Mouse (Mus musculus): ENCODE measurements around the gene Mrap.

Gene Mrap

GRCm38 (mm10) chr16:90753386-90753941 is 15.5 kb downstream of the Mrap start:
- DNase-seq (ENCODE audit: low spot score in 2 of 2) = no peak

- no peak for DNase-seq (ENCODE audit: low spot score in 2 of 2)
Observed at GRCm38 (mm10) chr16:90759335-90759734, 21.3 kb downstream of the Mrap start.

- DNase-seq (ENCODE audit: low spot score in 2 of 2) = no peak
Observed at GRCm38 (mm10) chr16:90760515-90760914, 22.5 kb downstream of the Mrap start.

- no peak for DNase-seq (ENCODE audit: low spot score in 2 of 2)
Observed at GRCm38 (mm10) chr16:90765195-90765877, 27.3 kb downstream of the Mrap start.

- no peak for DNase-seq (ENCODE audit: low spot score in 2 of 2)
Observed at GRCm38 (mm10) chr16:90766919-90767454, 29.0 kb downstream of the Mrap start.

GRCm38 (mm10) chr16:90774216-90774615 is 36.2 kb downstream of the Mrap start:
- DNase-seq (ENCODE audit: low spot score in 2 of 2) = no peak

GRCm38 (mm10) chr16:90774646-90775045 is 36.6 kb downstream of the Mrap start:
- DNase-seq (ENCODE audit: low spot score in 2 of 2) = no peak

- no peak for DNase-seq (ENCODE audit: low spot score in 2 of 2)
Observed at GRCm38 (mm10) chr16:90775946-90776520, 38.0 kb downstream of the Mrap start.

- DNase-seq (ENCODE audit: low spot score in 2 of 2) = no peak
Observed at GRCm38 (mm10) chr16:90779783-90780182, 41.8 kb downstream of the Mrap start.

GRCm38 (mm10) chr16:90783302-90783701 is 45.3 kb downstream of the Mrap start:
- DNase-seq (ENCODE audit: low spot score in 2 of 2) = no peak

- no peak for DNase-seq (ENCODE audit: low spot score in 2 of 2)
Observed at GRCm38 (mm10) chr16:90785257-90785656, 47.2 kb downstream of the Mrap start.

- no peak for DNase-seq (ENCODE audit: low spot score in 2 of 2)
Observed at GRCm38 (mm10) chr16:90788580-90788979, 50.6 kb downstream of the Mrap start.

GRCm38 (mm10) chr16:90790946-90791345 is 52.9 kb downstream of the Mrap start:
- DNase-seq (ENCODE audit: low spot score in 2 of 2) = no peak

GRCm38 (mm10) chr16:90792066-90792465 is 54.1 kb downstream of the Mrap start:
- no peak for DNase-seq (ENCODE audit: low spot score in 2 of 2)

- DNase-seq (ENCODE audit: low spot score in 2 of 2) = no peak
Observed at GRCm38 (mm10) chr16:90792500-90792899, 54.5 kb downstream of the Mrap start.

- DNase-seq (ENCODE audit: low spot score in 2 of 2) = no peak
Observed at GRCm38 (mm10) chr16:90794708-90795107, 56.7 kb downstream of the Mrap start.

GRCm38 (mm10) chr16:90798446-90798845 is 60.4 kb downstream of the Mrap start:
- no peak for DNase-seq (ENCODE audit: low spot score in 2 of 2)

GRCm38 (mm10) chr16:90798848-90799247 is 60.8 kb downstream of the Mrap start:
- DNase-seq (ENCODE audit: low spot score in 2 of 2) = no peak
